Mouse (Mus musculus) liver, postnatal 0 days (tissue): ENCODE measurements around the gene Mcm3ap.

ENCODE experiments used
- CTCF ChIP-seq: sonication (generic); IDR thresholded peaks from 2 replicates; pipeline ENCODE4 v1.5.1; 2016; ENCODE audit warnings: antibody characterized with exemption, low read depth
- EP300 ChIP-seq: IDR thresholded peaks from 2 replicates; pipeline ENCODE4 v1.6.1; 2016; ENCODE audit warnings: antibody characterized with exemption, low read depth, mild to moderate bottlenecking

DNA sequence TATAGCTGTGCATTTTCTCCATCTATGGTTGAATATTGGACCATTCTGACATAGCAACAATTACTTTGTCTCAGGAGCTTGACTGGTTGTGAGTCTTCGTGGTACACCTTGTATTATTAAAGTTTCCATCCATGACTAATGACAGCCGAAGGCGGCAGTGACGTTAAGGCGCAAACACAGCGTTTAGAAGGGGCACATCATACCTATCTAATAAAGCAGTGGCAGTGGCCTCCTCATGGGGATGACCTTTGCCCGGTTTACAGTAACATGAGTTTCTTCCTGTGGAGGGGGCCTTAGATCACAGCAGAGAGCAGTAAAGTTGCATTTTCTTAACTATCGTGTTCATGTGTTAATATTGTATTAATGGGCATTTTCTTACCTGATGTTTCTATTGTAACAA lies 79.5 kb downstream of the Mcm3ap start:
- TF ChIP-seq EP300 (no peak), CTCF (no peak)
